Mouse (Mus musculus): ENCODE data around the gene Csk. TPM values are rescaled to one million over a fixed set of nuclear protein-coding genes. Genes with fewer than 3 reads are reported as not detected.

Gene Csk
- 100 to 1,000 TPM; 182 to 188 TPM for polyA plus RNA-seq (2017; shearing (Covaris generic))

GRCm38 (mm10) chr9:57653283-57653682 lies at the start of gene Csk:
Gene Csk, minus strand, starts transcription at chr9:57653631.

DNA sequence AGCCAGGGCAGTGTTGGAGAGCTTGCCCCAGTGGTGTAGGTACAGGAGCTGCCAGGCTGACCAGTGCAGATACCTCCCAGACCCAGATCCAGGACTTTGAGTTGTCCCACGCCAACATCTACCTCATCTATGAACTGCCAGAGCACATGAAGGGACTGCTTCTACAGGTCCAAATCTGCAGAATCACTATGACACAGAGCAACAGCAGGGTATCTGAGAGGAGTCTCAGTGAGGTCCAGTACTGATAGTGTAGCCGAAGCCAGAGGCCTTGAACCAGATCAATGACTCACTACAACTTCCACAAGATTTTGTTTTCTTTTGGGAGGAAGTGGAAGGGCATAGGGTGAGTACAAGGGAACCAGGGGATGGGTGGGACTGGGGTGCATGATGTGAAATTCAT lies 34.3 kb upstream of the Csk start, which contains the start of gene Cyp1a1:
Cyp1a1 (plus strand) TSS at position 178 of the 400 bp plus-strand sequence.

DNA sequence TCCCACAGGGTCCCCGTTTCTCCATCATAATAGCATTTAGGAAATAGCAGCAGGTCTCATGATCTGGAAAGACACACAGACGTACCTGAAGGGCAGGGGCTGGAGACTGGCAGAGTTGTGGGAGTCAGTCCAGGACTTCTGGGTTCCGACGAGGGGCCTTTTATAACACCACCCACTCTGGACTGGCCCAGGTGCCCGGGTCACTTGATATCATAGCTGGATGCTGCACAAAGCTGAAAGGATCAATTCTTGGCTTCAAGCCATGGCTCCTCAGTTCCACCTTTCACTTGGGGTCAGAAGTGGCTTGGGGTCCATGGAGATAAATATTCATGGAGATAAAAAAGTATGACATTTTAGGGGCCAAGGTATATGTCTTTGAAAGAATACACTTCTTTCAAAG lies 30.1 kb upstream of the Csk start, which contains the start of gene Cyp1a2:
Cyp1a2 (minus strand) TSS at position 184 of the 400 bp plus-strand sequence.

GRCm38 (mm10) chr9:57620674-57621073 lies 32.8 kb downstream of the Csk start, which contains the start of gene Lman1l:
Gene Lman1l, minus strand, starts transcription at chr9:57620774.

GRCm38 (mm10) chr9:57606139-57606851 lies 47.1 kb downstream of the Csk start, which contains the start of gene Cplx3:
Gene Cplx3, minus strand, starts transcription at chr9:57606281.

DNA sequence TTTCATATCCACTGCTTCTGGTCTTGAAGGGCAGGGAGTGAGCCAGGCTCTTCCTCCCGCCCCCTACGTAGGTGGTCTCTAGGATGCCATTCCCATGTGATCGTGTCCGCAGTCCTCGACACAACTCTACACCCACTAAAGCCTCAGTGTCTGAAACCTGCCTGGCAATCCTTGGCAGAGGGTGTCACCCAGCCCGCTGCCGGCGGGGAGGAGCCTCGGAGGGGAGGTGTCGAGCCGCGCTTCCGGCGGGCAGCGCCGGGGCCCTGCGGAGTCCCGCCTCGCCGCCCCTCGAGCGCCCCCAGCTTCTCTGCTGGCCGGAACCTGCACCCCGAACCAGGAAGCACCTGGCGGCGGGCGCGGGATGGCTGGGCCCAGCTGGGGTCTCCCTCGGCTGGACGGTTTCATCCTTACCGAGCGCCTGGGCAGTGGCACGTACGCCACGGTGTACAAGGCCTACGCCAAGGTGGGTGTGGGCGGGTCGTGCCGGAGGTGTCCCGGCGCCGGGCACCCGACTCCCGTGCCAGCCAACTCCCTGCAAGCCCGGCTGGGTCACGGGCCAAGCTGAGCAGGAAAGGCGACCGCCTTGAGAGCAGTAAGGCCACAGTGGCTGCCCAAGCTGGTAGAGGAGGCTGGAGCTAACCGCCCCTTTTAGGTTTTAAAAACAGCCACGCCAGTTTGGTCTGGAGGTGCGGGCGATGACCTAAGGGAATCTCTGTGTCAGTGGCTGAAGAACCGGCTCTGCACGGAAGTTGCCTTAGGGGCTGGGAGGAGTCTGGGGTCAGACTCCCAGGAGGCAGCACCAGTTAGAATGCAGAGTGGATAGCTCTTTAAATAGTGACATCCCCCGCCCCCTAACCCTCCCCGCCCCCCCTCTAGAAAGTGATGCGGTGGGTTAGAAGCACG lies 64.0 kb downstream of the Csk start, which contains the start of gene Ulk3:
Ulk3 (plus strand) TSS at position 229 of the 903 bp plus-strand sequence.

Other genes starting within 250 kb of the Csk start
- 100 to 1,000 TPM; 114 to 157 TPM for gene Ppcdc, start 213.5 kb downstream of the Csk start, polyA plus RNA-seq (2017; shearing (Covaris generic))
- 1 to 10 TPM in 1 of 2 experiments, under 1 TPM in 1; 0.40 to 2.3 TPM for gene Scamp5, start 185.6 kb downstream of the Csk start, polyA plus RNA-seq (2017; shearing (Covaris generic))
- 1 to 10 TPM in 1 of 2 experiments, under 1 TPM in 1; 0.51 to 3.2 TPM for gene Rpp25, start 149.6 kb downstream of the Csk start, polyA plus RNA-seq (2017; shearing (Covaris generic))
- gene Cox5a, start 132.4 kb downstream of the Csk start, polyA plus RNA-seq (2017; shearing (Covaris generic)): 100 to 1,000 TPM; 260 to 294 TPM
- gene Fam219b, start 116.1 kb downstream of the Csk start, polyA plus RNA-seq (2017; shearing (Covaris generic)): 10 to 100 TPM; 22.1 to 26.9 TPM
- 10 to 100 TPM; 17.6 to 21.5 TPM for gene Mpi, start 100.9 kb downstream of the Csk start, polyA plus RNA-seq (2017; shearing (Covaris generic))
- 100 to 1,000 TPM in 1 of 2 experiments, 10 to 100 TPM in 1; 91.1 to 103 TPM for gene Scamp2, start 92.7 kb downstream of the Csk start, polyA plus RNA-seq (2017; shearing (Covaris generic))
- 100 to 1,000 TPM in 1 of 2 experiments, 10 to 100 TPM in 1; 82.7 to 102 TPM for gene Ulk3, start 64.2 kb downstream of the Csk start, polyA plus RNA-seq (2017; shearing (Covaris generic))
- gene Cplx3, start 47.4 kb downstream of the Csk start, polyA plus RNA-seq (2017; shearing (Covaris generic)): not detected
- gene Lman1l, start 32.9 kb downstream of the Csk start, polyA plus RNA-seq (2017; shearing (Covaris generic)): not detected
- gene Cyp1a2, start 30.1 kb upstream of the Csk start, polyA plus RNA-seq (2017; shearing (Covaris generic)): not detected
- gene Cyp1a1, start 34.3 kb upstream of the Csk start, polyA plus RNA-seq (2017; shearing (Covaris generic)): not detected
- 10 to 100 TPM; 35.0 to 39.6 TPM for gene Edc3, start 54.9 kb upstream of the Csk start, polyA plus RNA-seq (2017; shearing (Covaris generic))
- gene Clk3, start 112.2 kb upstream of the Csk start, polyA plus RNA-seq (2017; shearing (Covaris generic)): 100 to 1,000 TPM; 117 to 167 TPM
- gene Arid3b, start 183.2 kb upstream of the Csk start, polyA plus RNA-seq (2017; shearing (Covaris generic)): 10 to 100 TPM; 40.2 to 59.5 TPM

Measured in inflammation-experienced regulatory T-cells (primary cell).